Mouse (Mus musculus): ENCODE data around the gene Arl1. TPM values are rescaled to one million over a fixed set of nuclear protein-coding genes. Genes with fewer than 3 reads are reported as not detected.
"Not testable (repeated sequence)": the region's sequence is repeated elsewhere in the genome, so short reads cannot be mapped to it uniquely, and the experiment has no call there.

Arl1 gene
- polyA plus RNA-seq, 1 experiment from 2014 or later: 157 TPM

DNA sequence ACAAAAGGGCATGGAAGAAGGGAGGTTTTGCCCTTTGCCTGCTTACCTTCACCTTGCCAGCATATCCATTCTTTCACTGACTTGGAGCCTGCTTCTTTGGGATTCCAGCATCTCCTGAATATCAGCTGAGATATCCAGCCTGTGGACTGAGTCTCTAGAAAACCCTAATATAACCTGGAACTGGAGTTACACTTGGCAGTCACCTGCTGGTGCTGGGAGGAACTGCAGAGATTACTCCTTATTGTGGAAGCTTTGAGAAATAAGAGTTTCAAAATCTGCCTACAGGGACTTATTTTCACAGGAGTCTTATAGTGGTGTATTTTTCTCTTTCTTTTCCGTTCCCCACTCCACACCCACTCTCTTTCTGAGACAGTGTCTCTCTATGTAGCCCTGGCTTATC, 3.5 kb upstream of the Arl1 start:
- Histone ChIP-seq H3K36me3 (replicated peaks) (no peaks in the 10 kb centered on the region), H3K9me3 (no peaks in the 10 kb centered on the region), H3K27ac (no peak overlapping the region), H3K4me3 (no peak overlapping the region), H3K27me3 (ENCODE audit: poor library complexity, severe bottlenecking) (no peaks in the 10 kb centered on the region), H3K4me1 (peaks cover 8% of the 10 kb centered on the region)
- no peak for DNase-seq (ENCODE audit: extremely low spot score, low spot score)
- 58% methylated on average over 1 of the region's 1 CpGs for WGBS

DNA sequence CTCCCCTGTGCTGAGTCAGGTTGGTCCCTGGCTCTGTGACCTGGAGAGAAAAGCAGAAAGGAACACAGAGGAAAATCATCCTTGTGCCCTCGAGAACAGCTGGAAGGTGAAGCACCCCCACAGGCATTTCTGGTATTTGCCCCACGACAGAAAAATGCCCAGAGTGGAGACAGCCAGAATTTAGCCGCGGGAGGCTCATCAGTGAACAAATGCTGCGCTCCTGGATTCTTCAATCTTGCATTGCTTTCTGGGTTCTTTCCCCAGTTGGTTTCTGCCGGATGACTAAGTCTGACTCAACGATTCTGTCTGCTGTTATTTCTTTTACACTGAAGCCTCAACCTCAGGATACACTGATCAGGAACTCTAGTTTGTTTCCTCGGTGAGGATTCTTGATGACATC, 2.5 kb upstream of the Arl1 start:
- 79% methylated on average over 8 of the region's 8 CpGs for WGBS
- Histone ChIP-seq H3K27ac (no peak overlapping the region), H3K4me1 (peaks cover 17% of the 10 kb centered on the region), H3K27me3 (ENCODE audit: poor library complexity, severe bottlenecking) (no peaks in the 10 kb centered on the region), H3K4me3 (no peak overlapping the region), H3K36me3 (replicated peaks) (no peaks in the 10 kb centered on the region), H3K9me3 (no peaks in the 10 kb centered on the region)
- no peak for DNase-seq (ENCODE audit: extremely low spot score, low spot score)

DNA sequence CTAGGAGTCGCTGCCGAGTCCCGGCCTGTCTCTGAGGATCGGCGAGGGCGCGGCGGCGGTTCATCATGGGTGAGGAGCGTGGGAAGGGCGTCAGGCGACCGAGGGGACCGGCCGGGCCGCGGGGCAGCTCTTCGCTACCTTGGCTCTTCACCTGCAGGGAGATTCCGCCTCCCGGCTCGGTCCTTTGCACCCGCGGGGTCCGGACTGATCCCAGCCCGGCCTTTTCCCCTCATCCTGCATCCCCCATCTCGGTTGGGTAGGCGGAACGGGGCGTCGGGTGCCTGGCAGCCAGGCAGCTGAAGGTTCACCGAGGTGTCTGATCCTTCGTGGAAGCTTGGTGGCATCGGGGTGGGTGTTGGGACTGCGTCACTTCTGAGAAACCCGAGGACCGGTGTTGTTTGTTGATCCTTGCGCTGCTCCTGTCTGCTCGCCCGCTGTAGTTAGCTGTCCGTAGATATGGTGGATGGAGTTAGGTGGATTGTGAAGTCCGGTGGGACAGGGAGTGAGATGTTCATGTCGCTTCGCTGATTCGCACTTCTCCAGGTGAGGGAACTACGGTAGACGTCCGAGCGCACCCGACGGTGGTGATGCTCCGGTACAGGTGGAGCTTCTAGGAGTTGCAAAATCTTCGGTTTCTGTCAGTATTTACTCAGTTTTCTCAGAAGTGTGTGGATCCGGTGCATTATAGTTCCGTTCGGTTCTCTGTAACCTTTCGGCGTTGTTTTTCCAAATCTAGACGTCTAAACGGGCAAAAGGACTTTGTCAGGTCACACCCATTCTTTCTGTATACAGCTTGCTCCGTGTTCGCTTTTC, 1.0 kb downstream of the Arl1 start:
- H3K9me3 ChIP-seq: no peaks in the 10 kb centered on the region
- no peak for DNase-seq (ENCODE audit: extremely low spot score, low spot score)
- peak overlapping the region; percentile 92 for H3K27ac ChIP-seq
- H3K4me1 ChIP-seq: peaks cover 17% of the 10 kb centered on the region
- H3K4me3 ChIP-seq: peak overlapping the region; percentile 96
- 2% methylated on average over 61 of the region's 61 CpGs for WGBS
- H3K36me3 ChIP-seq (replicated peaks): peaks cover 15% of the 10 kb centered on the region
- H3K27me3 ChIP-seq (ENCODE audit: poor library complexity, severe bottlenecking): no peaks in the 10 kb centered on the region

DNA sequence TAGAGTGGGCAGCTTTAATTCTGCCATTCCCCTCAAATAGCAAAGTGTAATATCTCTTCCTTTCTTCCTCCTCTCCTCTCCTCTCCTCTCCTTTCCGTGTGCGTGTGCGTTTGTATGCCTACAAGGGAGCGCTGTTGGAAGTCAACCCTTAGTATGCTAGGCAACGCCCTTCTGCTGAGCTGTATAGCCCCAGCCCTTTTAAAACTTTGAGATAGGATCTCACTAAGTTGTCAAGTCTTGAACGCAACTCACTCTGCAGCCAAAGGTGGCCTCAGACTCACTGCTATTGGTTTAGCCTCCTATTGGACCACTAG, 1.6 kb downstream of the Arl1 start:
- Histone ChIP-seq H3K27ac (no peak overlapping the region), H3K4me1 (peaks cover 17% of the 10 kb centered on the region), H3K36me3 (replicated peaks) (peaks cover 21% of the 10 kb centered on the region), H3K27me3 (ENCODE audit: poor library complexity, severe bottlenecking) (no peaks in the 10 kb centered on the region), H3K9me3 (no peaks in the 10 kb centered on the region), H3K4me3 (peak overlapping the region; percentile 96)
- WGBS: 22% methylated on average over 6 of the region's 6 CpGs
- DNase-seq (ENCODE audit: extremely low spot score, low spot score): no peak

DNA sequence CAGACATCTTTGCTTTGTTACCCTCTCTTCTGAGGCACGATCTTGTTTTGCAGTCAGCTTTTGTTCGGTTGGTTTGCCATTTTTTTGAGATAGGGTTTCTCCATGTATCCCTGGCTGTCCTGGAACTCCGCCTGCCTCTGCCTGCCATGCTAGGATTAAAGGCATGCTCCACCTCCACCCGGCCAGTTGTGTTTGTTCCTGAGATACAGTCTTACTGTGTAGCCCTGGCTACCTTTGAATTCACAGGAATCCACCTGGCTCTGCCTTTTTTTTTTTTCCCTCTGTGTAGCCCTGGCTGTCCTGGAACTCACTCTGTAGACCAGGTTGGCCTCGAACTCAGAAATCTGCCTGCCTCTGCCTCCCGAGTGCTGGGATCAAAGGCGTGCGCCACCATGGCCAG, 8.4 kb downstream of the Arl1 start:
- not testable (repeated sequence) for H3K27ac ChIP-seq; H3K27me3 ChIP-seq (ENCODE audit: poor library complexity, severe bottlenecking); H3K4me3 ChIP-seq; DNase-seq (ENCODE audit: extremely low spot score, low spot score); H3K9me3 ChIP-seq; H3K4me1 ChIP-seq
- WGBS: 96% methylated on average over 8 of the region's 8 CpGs
- H3K36me3 ChIP-seq (replicated peaks): peaks cover 73% of the 10 kb centered on the region

DNA sequence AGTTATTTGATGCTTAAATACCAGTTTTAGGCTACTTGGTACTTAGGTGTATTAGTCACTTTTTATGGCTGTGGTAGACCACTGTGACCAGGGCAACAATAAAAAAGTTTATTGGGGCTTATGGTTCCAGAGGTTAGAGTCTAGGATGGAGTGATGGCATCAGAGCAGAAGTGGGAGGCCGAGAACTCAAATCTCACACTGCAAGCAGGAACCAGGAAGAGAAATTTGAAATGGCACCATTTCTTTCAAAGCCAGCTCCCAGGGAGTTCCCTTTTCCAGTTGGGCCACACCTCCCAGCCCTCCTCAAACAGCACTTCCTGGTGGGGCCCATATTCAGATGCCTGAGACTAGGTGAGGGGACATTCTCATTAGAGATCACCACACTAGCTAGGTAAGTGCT, 9.2 kb downstream of the Arl1 start:
- Histone ChIP-seq H3K27me3 (ENCODE audit: poor library complexity, severe bottlenecking) (no peaks in the 10 kb centered on the region), H3K27ac (no peak overlapping the region), H3K9me3 (no peaks in the 10 kb centered on the region), H3K36me3 (replicated peaks) (peaks cover 77% of the 10 kb centered on the region), H3K4me1 (no peaks in the 10 kb centered on the region), H3K4me3 (no peak overlapping the region)
- DNase-seq (ENCODE audit: extremely low spot score, low spot score): no peak
- WGBS: 91% methylated on average over 1 of the region's 1 CpGs

DNA sequence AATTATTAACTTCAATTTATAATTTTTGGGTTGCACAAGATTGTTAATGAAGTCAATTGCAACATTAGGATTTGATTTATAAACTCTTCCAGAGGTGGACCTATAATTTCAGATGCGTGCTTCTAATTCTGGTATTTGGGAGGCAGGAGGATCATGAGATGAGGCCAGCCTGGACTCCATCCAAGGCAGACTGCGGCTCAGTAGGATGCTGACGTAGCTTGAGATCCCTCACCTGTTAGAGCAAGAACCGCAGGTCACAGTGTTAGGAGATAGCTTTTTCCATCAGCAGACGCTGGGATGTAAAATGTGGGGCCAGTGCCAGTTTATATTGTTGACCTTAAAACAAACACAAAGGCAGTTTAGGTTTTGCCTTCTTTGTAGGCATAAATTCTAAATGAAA, 10.1 kb downstream of the Arl1 start:
- no peak overlapping the region for H3K4me3 ChIP-seq
- no peaks in the 10 kb centered on the region for H3K27me3 ChIP-seq (ENCODE audit: poor library complexity, severe bottlenecking)
- no peaks in the 10 kb centered on the region for H3K4me1 ChIP-seq
- H3K36me3 ChIP-seq (replicated peaks): peaks cover 83% of the 10 kb centered on the region
- DNase-seq (ENCODE audit: extremely low spot score, low spot score): no peak
- no peaks in the 10 kb centered on the region for H3K9me3 ChIP-seq
- 95% methylated on average over 5 of the region's 5 CpGs for whole genome bisulfite sequencing
- no peak overlapping the region for H3K27ac ChIP-seq

DNA sequence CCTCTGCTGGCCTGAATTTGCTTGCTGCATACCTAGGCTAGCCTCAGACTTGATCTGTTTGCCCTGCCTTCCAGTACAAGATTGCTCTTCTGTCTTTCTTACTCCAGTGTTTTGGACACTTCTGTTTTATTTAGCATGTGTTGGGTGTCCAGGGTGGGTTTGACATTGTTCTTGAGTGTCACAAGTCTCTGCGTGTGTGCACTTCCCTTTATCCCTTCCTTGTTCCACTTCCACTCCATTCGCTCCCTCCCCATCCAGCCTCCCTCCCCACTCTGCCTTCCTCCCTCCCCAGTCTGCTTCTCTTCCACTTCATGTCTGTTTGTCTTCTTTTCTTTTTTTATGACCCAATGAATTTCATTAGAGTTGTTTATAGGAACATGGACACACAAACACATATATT, 10.8 kb downstream of the Arl1 start:
- Histone ChIP-seq H3K27ac (no peak overlapping the region), H3K27me3 (ENCODE audit: poor library complexity, severe bottlenecking) (no peaks in the 10 kb centered on the region), H3K4me1 (no peaks in the 10 kb centered on the region), H3K36me3 (replicated peaks) (peaks cover 81% of the 10 kb centered on the region), H3K4me3 (no peak overlapping the region), H3K9me3 (no peaks in the 10 kb centered on the region)
- no peak for DNase-seq (ENCODE audit: extremely low spot score, low spot score)
- WGBS: 85% methylated on average over 2 of the region's 2 CpGs

DNA sequence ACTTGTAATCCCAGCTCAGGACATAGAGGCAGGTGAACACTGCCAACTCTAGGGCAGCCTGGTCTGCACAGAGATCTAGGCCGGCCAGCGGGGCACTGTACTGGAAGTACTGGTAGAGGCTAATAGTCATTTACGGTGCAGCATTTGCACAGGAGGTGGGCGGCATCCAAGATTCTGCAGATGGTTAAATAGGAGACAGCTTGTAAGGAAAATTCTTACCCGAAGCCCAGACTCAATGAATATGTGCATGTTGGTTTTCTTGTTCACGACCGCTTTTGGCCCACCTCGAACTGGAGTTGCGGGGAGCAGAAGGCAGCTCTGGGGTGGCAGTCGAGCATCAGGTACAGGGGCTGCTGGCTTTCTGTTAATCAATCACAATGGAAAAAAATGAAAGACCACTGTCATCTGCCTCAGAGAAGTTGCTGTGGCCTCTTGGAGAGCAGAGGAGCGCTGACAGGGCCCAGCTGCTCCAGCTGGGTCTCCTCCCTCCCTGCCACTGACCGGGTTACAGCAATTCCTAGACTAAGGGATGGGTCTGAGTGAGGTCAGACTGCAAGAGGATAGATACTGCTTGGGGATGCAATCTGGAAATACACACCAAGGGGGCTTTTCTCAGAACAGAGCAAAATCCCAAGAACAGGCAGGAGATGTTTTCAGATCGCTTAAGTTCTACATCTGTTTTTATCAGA, 31.0 kb downstream of the Arl1 start:
- Histone ChIP-seq H3K27me3 (ENCODE audit: poor library complexity, severe bottlenecking) (no peaks in the 10 kb centered on the region), H3K27ac (no peak overlapping the region), H3K9me3 (no peaks in the 10 kb centered on the region), H3K4me1 (no peaks in the 10 kb centered on the region), H3K4me3 (no peak overlapping the region), H3K36me3 (replicated peaks) (peaks cover 98% of the 10 kb centered on the region)
- 93% methylated on average over 13 of the region's 13 CpGs for WGBS
- no peak for DNase-seq (ENCODE audit: extremely low spot score, low spot score)

DNA sequence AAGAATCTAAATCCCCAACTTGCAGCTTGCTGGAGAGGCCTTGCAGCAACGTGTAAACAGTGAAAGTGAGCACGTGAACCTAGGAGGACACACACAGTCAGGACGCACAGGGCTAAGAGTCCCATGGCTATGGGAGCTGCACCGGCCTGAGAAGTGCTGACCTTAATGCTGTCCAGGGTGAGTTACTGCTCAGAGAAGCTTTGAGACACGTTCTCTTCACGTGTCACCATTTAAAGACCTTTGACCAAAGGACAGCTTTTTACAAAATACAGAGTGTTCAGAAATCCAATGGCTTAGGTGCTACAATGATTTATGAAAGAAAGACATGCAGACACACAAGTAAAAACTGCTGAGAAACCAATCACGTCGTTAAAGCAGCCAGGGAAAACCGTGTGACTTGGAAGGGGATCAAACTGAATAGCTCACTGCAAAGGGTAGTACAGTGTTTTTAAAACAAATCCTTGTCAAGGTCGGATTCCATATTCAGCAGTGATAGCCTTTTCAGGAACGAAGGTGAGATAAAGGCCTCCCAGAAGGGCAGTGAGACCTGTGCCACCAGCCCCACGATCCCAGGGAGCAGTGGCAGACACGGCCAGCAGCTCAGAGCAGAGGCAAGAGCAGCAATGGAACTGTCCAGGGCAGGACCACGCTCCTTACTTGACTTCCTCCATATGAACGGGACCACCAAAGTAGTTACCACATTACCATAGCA, 34.9 kb downstream of the Arl1 start:
- 92% methylated on average over 15 of the region's 15 CpGs for WGBS

DNA sequence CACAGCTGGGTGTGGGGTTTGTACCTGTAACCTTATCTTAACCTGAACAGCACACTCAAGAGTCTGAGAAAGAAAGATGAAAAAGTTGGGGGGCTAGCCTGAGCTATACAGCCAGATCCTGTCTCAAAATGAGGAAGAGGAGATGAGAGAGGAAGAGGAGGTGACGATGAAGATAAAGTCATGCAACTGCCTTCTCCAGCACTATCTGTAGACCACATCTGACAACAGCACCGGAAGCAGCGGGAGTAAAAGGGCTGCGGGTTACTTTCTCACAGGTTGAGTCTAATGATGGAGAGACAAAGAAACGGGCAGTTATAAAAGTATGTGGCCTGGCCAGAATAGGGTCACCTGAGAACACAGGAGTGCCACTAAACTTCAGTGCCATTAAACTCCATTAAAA, 38.3 kb downstream of the Arl1 start:
- 92% methylated on average over 5 of the region's 5 CpGs for WGBS
- H3K9me3 ChIP-seq: no peaks in the 10 kb centered on the region
- H3K4me3 ChIP-seq: no peak overlapping the region
- H3K4me1 ChIP-seq: no peaks in the 10 kb centered on the region
- H3K36me3 ChIP-seq (replicated peaks): peaks cover 97% of the 10 kb centered on the region
- H3K27me3 ChIP-seq (ENCODE audit: poor library complexity, severe bottlenecking): no peaks in the 10 kb centered on the region
- no peak overlapping the region for H3K27ac ChIP-seq
- no peak for DNase-seq (ENCODE audit: extremely low spot score, low spot score)

More for the DNA sequence above, 34.9 kb downstream of the Arl1 start:
- Histone ChIP-seq H3K27me3 (ENCODE audit: poor library complexity, severe bottlenecking) (no peaks in the 10 kb centered on the region), H3K9me3 (no peaks in the 10 kb centered on the region), H3K4me1 (no peaks in the 10 kb centered on the region), H3K36me3 (replicated peaks) (peaks cover 97% of the 10 kb centered on the region), H3K27ac (no peak overlapping the region), H3K4me3 (no peak overlapping the region)
- DNase-seq (ENCODE audit: extremely low spot score, low spot score): no peak

DNA sequence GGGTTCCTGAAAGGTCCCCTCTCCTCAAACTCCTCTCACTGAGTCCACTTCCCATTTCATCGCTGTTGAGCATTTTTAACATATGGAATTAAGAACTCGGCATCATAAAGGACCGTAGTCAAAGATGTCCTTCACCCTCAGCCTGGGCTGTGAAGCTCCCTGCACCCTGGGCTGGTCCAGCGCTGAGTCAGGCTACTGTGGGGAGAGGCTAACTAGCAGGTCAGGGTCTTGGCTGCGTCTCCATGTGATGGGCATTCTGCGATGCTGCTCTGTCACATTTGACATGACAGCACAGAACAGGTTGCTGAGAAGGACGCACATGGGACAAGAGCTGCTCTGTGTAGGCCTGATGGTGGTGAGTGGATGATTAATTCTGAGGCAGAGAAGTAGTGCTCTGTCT, 39.0 kb downstream of the Arl1 start:
- Histone ChIP-seq H3K9me3 (no peaks in the 10 kb centered on the region), H3K27me3 (ENCODE audit: poor library complexity, severe bottlenecking) (no peaks in the 10 kb centered on the region), H3K36me3 (replicated peaks) (peaks cover 97% of the 10 kb centered on the region), H3K4me1 (no peaks in the 10 kb centered on the region), H3K4me3 (no peak overlapping the region), H3K27ac (no peak overlapping the region)
- 97% methylated on average over 7 of the region's 7 CpGs for WGBS
- no peak for DNase-seq (ENCODE audit: extremely low spot score, low spot score)

DNA sequence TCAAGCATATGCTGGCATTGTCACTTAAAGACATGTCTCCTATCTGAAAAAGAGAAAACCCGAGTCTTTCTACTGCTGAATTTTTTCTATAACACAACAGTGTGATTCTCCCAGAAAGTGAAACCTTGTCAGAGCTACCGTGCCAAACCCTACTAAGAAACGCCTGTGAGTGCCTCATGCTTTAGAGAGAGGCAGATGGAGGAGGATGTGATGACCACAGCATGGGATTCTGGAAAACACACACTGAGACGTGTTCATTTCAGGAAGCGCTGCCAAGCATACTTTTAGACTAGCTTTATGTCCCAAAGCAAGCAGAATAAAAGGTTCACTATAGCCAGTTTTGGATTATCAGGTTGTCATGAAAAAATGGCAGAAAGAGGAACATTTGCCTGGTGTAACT, 42.3 kb downstream of the Arl1 start:
- DNase-seq (ENCODE audit: extremely low spot score, low spot score); H3K9me3 ChIP-seq; H3K27ac ChIP-seq; H3K4me3 ChIP-seq; H3K27me3 ChIP-seq (ENCODE audit: poor library complexity, severe bottlenecking); H3K4me1 ChIP-seq: not testable (repeated sequence)
- peaks cover 96% of the 10 kb centered on the region for H3K36me3 ChIP-seq (replicated peaks)
- 94% methylated on average over 5 of the region's 5 CpGs for WGBS

All from forebrain, embryonic 10.5 days (tissue).